Mouse (Mus musculus) liver, adult 2 months (tissue): ENCODE data around the gene Tnni2. TPM values are rescaled to one million over a fixed set of nuclear protein-coding genes. Genes with fewer than 3 reads are reported as not detected.

Experiments used
- DNase-seq: peaks from one replicate; pipeline ENCODE4 v3.0.0-alpha.2; 2011; ENCODE audit warnings: low read depth, low spot score; ENCODE audit errors: extremely low read depth
- H3K27ac ChIP-seq: fragments of 200-500 bp; replicated peaks from 2 replicates; pipeline ENCODE4 v1.5.1; 2012; ENCODE audit warnings: low read depth, mild to moderate bottlenecking, control low read depth, inconsistent platforms, low read length; ENCODE audit not compliant: insufficient read depth
- H3K27me3 ChIP-seq: fragments of 200-500 bp; 2 replicates; pipeline ENCODE4 v1.6.1; 2012; ENCODE audit warnings: mild to moderate bottlenecking, moderate library complexity, low read length, inconsistent platforms; ENCODE audit not compliant: control insufficient read depth, insufficient read depth
- H3K36me3 ChIP-seq: fragments of 200-500 bp; 2 replicates; pipeline ENCODE4 v1.6.1; 2012; ENCODE audit warnings: low read length, inconsistent platforms; ENCODE audit not compliant: control insufficient read depth, insufficient read depth
- H3K4me1 ChIP-seq: fragments of 200-500 bp; 2 replicates; pipeline ENCODE4 v1.6.1; 2011; ENCODE audit warnings: low read length; ENCODE audit not compliant: control insufficient read depth, insufficient read depth
- H3K4me3 ChIP-seq: fragments of 200-500 bp; 2 replicates; pipeline ENCODE4 v1.5.1; 2011; ENCODE audit warnings: low read depth, mild to moderate bottlenecking, control low read depth, low read length, moderate library complexity; ENCODE audit not compliant: insufficient read depth
- H3K79me2 ChIP-seq: fragments of 200-500 bp; 2 replicates; pipeline ENCODE4 v1.6.1; 2012; ENCODE audit warnings: inconsistent platforms, mild to moderate bottlenecking, low read length, moderate library complexity; ENCODE audit not compliant: control insufficient read depth, insufficient read depth
- H3K9ac ChIP-seq: fragments of 200-500 bp; 2 replicates; pipeline ENCODE4 v1.6.1; 2012; ENCODE audit warnings: low read depth, mild to moderate bottlenecking, control low read depth, inconsistent platforms, low read length
- CTCF ChIP-seq: fragments of 200-500 bp; IDR thresholded peaks from 2 replicates; pipeline ENCODE4 v1.5.1; 2011; ENCODE audit warnings: low read depth, low read length, control low read depth
- POLR2A ChIP-seq: fragments of 200-500 bp; IDR thresholded peaks from 2 replicates; pipeline ENCODE4 v1.6.1; 2011; ENCODE audit warnings: low read length, control low read depth; ENCODE audit not compliant: insufficient read depth; ENCODE audit errors: extremely low read depth
- WGBS: fragments of 180-500 bp; shearing (Covaris S2); methylation state at CpG from one replicate; pipeline ENCODE4 v1.1.7; 2018; 5-methylcytosine and 5-hydroxymethylcytosine counted together
- polyA plus RNA-seq: library from polyadenylated mRNA; depleted of rRNA; stranded (reverse); fragments of >200 nt; gene quantifications from 2 replicates; pipeline ENCODE4 v1.2.3, GENCODE M21; 2012
- total RNA-seq: library from RNA; depleted of rRNA; stranded (reverse); fragments of >200 nt; gene quantifications from 2 replicates; pipeline ENCODE4 v1.2.3, GENCODE M21; 2014

The Tnni2 gene
- total and polyA plus RNA-seq, 2 experiments: 10.1 TPM; not detected in 1

- WGBS: 89% methylated on average over 6 of the region's 6 CpGs
- Histone ChIP-seq H3K27me3 (no peaks in the 10 kb centered on the region), H3K79me2 (no peaks in the 10 kb centered on the region), H3K4me1 (no peaks in the 10 kb centered on the region), H3K36me3 (no peaks in the 10 kb centered on the region), H3K9ac (no peak overlapping the region), H3K27ac (no peak overlapping the region), H3K4me3 (no peak overlapping the region)
- no peak for TF ChIP-seq CTCF
- TF ChIP-seq POLR2A: no peak
- no peak for DNase-seq
Measured at GRCm38 (mm10) chr7:142445324-142445723, 3.7 kb downstream of the Tnni2 start.

GRCm38 (mm10) chr7:142446264-142446663 lies 4.7 kb downstream of the Tnni2 start:
- no peaks in the 10 kb centered on the region for H3K79me2 ChIP-seq
- H3K27me3 ChIP-seq: no peaks in the 10 kb centered on the region
- no peak for DNase-seq
- no peak overlapping the region for H3K4me3 ChIP-seq
- no peak overlapping the region for H3K9ac ChIP-seq
- H3K36me3 ChIP-seq: no peaks in the 10 kb centered on the region
- 87% methylated on average over 4 of the region's 4 CpGs for WGBS
- no peak overlapping the region for H3K27ac ChIP-seq
- no peaks in the 10 kb centered on the region for H3K4me1 ChIP-seq
- TF ChIP-seq POLR2A (no peak), CTCF (no peak)

- Histone ChIP-seq H3K9ac (no peak overlapping the region), H3K27ac (no peak overlapping the region), H3K4me1 (no peaks in the 10 kb centered on the region), H3K36me3 (no peaks in the 10 kb centered on the region), H3K79me2 (no peaks in the 10 kb centered on the region), H3K27me3 (no peaks in the 10 kb centered on the region), H3K4me3 (no peak overlapping the region)
- DNase-seq: peak; percentile 22
- TF ChIP-seq CTCF (no peak), POLR2A (no peak)
- 83% methylated on average over 6 of the region's 6 CpGs for WGBS
Measured at GRCm38 (mm10) chr7:142449038-142449617, 7.5 kb downstream of the Tnni2 start.

GRCm38 (mm10) chr7:142454706-142455105 lies 13.1 kb downstream of the Tnni2 start:
- H3K79me2 ChIP-seq: no peaks in the 10 kb centered on the region
- TF ChIP-seq CTCF (no peak), POLR2A (no peak)
- H3K36me3 ChIP-seq: no peaks in the 10 kb centered on the region
- H3K9ac ChIP-seq: no peak overlapping the region
- H3K27ac ChIP-seq: no peak overlapping the region
- 84% methylated on average over 1 of the region's 1 CpGs for WGBS
- H3K27me3 ChIP-seq: no peaks in the 10 kb centered on the region
- H3K4me3 ChIP-seq: no peak overlapping the region
- no peak for DNase-seq
- H3K4me1 ChIP-seq: no peaks in the 10 kb centered on the region

GRCm38 (mm10) chr7:142455251-142455650 lies 13.6 kb downstream of the Tnni2 start:
- H3K4me1 ChIP-seq: no peaks in the 10 kb centered on the region
- H3K36me3 ChIP-seq: no peaks in the 10 kb centered on the region
- TF ChIP-seq CTCF: no peak
- TF ChIP-seq POLR2A: no peak
- no peaks in the 10 kb centered on the region for H3K79me2 ChIP-seq
- H3K9ac ChIP-seq: no peak overlapping the region
- no peaks in the 10 kb centered on the region for H3K27me3 ChIP-seq
- WGBS: 62% methylated on average over 2 of the region's 2 CpGs
- H3K4me3 ChIP-seq: no peak overlapping the region
- DNase-seq: no peak
- H3K27ac ChIP-seq: no peak overlapping the region

- DNase-seq: no peak
- H3K27me3 ChIP-seq: no peaks in the 10 kb centered on the region
- H3K27ac ChIP-seq: no peak overlapping the region
- no peaks in the 10 kb centered on the region for H3K36me3 ChIP-seq
- 73% methylated on average over 3 of the region's 3 CpGs for WGBS
- no peak overlapping the region for H3K4me3 ChIP-seq
- no peaks in the 10 kb centered on the region for H3K4me1 ChIP-seq
- H3K79me2 ChIP-seq: no peaks in the 10 kb centered on the region
- TF ChIP-seq POLR2A (no peak), CTCF (no peak)
- H3K9ac ChIP-seq: no peak overlapping the region
Measured at GRCm38 (mm10) chr7:142456806-142457205, 15.2 kb downstream of the Tnni2 start.
